In genomic region chr7:90059629-90060301, GRCm38 (mm10) we compare ENCODE assay signal across 8 mouse cellular contexts.
DNase-seq lines count a peak whose midpoint lies in the region; ATAC-seq and TF ChIP-seq lines count a peak whose summit lies in the region.

No protein-coding gene starts in this region.

- TF ChIP-seq EP300 in liver, postnatal 0 days (IDR thresholded peaks at IDR 0.05; ENCODE audit: low read depth) = no peak

- ATAC-seq in kidney, embryonic 15.5 days (replicated peaks; ENCODE audit: low FRiP score) = 0 out of 2 replicates have a peak, but pooled peaks have one; percentile 17
- peak; percentile 20 for ATAC-seq in liver, postnatal 0 days
- 0 out of 2 replicates have a peak, but pooled peaks have one; percentile 29 for ATAC-seq in stomach, embryonic 16.5 days (ENCODE audit: insufficient read depth, low FRiP score)
- no peak for ATAC-seq in midbrain, embryonic 15.5 days (replicated peaks)

- peaks cover 13% of the 10 kb centered on the region for H3K4me1 ChIP-seq in cortical plate, adult 2 months (ENCODE audit: control insufficient read depth, insufficient read depth, low read length)
- H3K4me1 ChIP-seq in kidney, embryonic 15.5 days = peaks cover 34% of the 10 kb centered on the region
- peaks cover 71% of the 10 kb centered on the region for H3K4me1 ChIP-seq in liver, postnatal 0 days (ENCODE audit: insufficient read depth)
- H3K4me1 ChIP-seq in stomach, embryonic 16.5 days (ENCODE audit: control insufficient read depth, insufficient read depth, low read length) = peaks cover 30% of the 10 kb centered on the region
- no peaks in the 10 kb centered on the region; the same call in 1 of the 2 replicates for H3K4me1 ChIP-seq in midbrain, embryonic 15.5 days

- H3K4me3 ChIP-seq in cortical plate, adult 2 months (ENCODE audit: insufficient read depth, low read length) = no peak overlapping the region
- no peak overlapping the region for H3K4me3 ChIP-seq in kidney, embryonic 15.5 days (replicated peaks)
- H3K4me3 ChIP-seq in liver, postnatal 0 days (ENCODE audit: low read depth, low read length) = peak overlapping the region; percentile 23; the same call in 1 of the 2 replicates
- no peak overlapping the region for H3K4me3 ChIP-seq in stomach, embryonic 16.5 days (replicated peaks; ENCODE audit: low read length)
- H3K4me3 ChIP-seq in midbrain, embryonic 15.5 days = no peak overlapping the region

- TF ChIP-seq POLR2A in cortical plate, adult 2 months (IDR thresholded peaks at IDR 0.05; ENCODE audit: extremely low read depth, insufficient read depth, low read length) = 0 out of 2 replicates have a peak, but pooled peaks have one; percentile 7

- H3K27me3 ChIP-seq in kidney, embryonic 15.5 days = no peaks in the 10 kb centered on the region
- no peaks in the 10 kb centered on the region for H3K27me3 ChIP-seq in liver, postnatal 0 days (ENCODE audit: insufficient read depth, low read length)
- no peaks in the 10 kb centered on the region for H3K27me3 ChIP-seq in stomach, embryonic 16.5 days (ENCODE audit: control insufficient read depth, insufficient read depth, low read length)
- H3K27me3 ChIP-seq in midbrain, embryonic 15.5 days (replicated peaks) = no peaks in the 10 kb centered on the region

- no peak overlapping the region for H3K9ac ChIP-seq in kidney, embryonic 15.5 days
- peak overlapping the region; percentile 57 for H3K9ac ChIP-seq in liver, postnatal 0 days (replicated peaks)
- H3K9ac ChIP-seq in stomach, embryonic 16.5 days (ENCODE audit: low read length) = peak overlapping the region; percentile 0; the same call in 1 of the 2 replicates
- H3K9ac ChIP-seq in midbrain, embryonic 15.5 days = no peak overlapping the region

- H3K36me3 ChIP-seq in kidney, embryonic 15.5 days = no peaks in the 10 kb centered on the region
- H3K36me3 ChIP-seq in liver, postnatal 0 days (replicated peaks; ENCODE audit: insufficient read depth, low read length) = no peaks in the 10 kb centered on the region
- no peaks in the 10 kb centered on the region for H3K36me3 ChIP-seq in stomach, embryonic 16.5 days (ENCODE audit: control insufficient read depth, insufficient read depth, low read length)
- H3K36me3 ChIP-seq in midbrain, embryonic 15.5 days (replicated peaks) = no peaks in the 10 kb centered on the region

- peak overlapping the region; percentile 77 for H3K27ac ChIP-seq in cortical plate, adult 2 months (ENCODE audit: insufficient read depth, low read length)
- peak overlapping the region; percentile 68 for H3K27ac ChIP-seq in kidney, embryonic 15.5 days
- H3K27ac ChIP-seq in liver, postnatal 0 days (ENCODE audit: low read depth) = peak overlapping the region; percentile 94
- peak overlapping the region; percentile 87 for H3K27ac ChIP-seq in stomach, embryonic 16.5 days (ENCODE audit: low read length)
- H3K27ac ChIP-seq in midbrain, embryonic 15.5 days = no peak overlapping the region

- no peak for TF ChIP-seq CTCF in cortical plate, adult 2 months (IDR thresholded peaks at IDR 0.05; ENCODE audit: extremely low read depth, insufficient read depth, low read length)
- no peak for TF ChIP-seq CTCF in liver, postnatal 0 days (IDR thresholded peaks at IDR 0.05; ENCODE audit: low read depth)

- no peaks in the 10 kb centered on the region for H3K9me3 ChIP-seq in kidney, embryonic 15.5 days (replicated peaks)
- no peaks in the 10 kb centered on the region for H3K9me3 ChIP-seq in liver, postnatal 0 days (ENCODE audit: low read length)
- H3K9me3 ChIP-seq in stomach, embryonic 16.5 days (replicated peaks; ENCODE audit: control insufficient read depth, low read length) = no peaks in the 10 kb centered on the region
- no peaks in the 10 kb centered on the region for H3K9me3 ChIP-seq in midbrain, embryonic 15.5 days

- H3K4me2 ChIP-seq in kidney, embryonic 15.5 days = no peak overlapping the region
- peak overlapping the region; percentile 66 for H3K4me2 ChIP-seq in liver, postnatal 0 days (ENCODE audit: low read depth, low read length)
- no peak overlapping the region for H3K4me2 ChIP-seq in stomach, embryonic 16.5 days (ENCODE audit: low read depth, low read length)
- H3K4me2 ChIP-seq in midbrain, embryonic 15.5 days = no peak overlapping the region

- WGBS in kidney, embryonic 15.5 days = 76% methylated on average over 6 of the region's 6 CpGs
- WGBS in liver, postnatal 0 days (ENCODE audit: insufficient replicate concordance) = 34% methylated on average over 6 of the region's 6 CpGs
- 61% methylated on average over 6 of the region's 6 CpGs for WGBS in stomach, embryonic 16.5 days
- WGBS in midbrain, embryonic 15.5 days = 58% methylated on average over 6 of the region's 6 CpGs

- peak; percentile 66 for DNase-seq in kidney, adult 18-20 months
- DNase-seq in kidney, postnatal 4 days = no peak
- peak; percentile 42 for DNase-seq in liver, postnatal 0 days
- DNase-seq in adrenal gland, postnatal 4 days (ENCODE audit: low spot score in 2 of 2) = no peak

Comparison
In these comparisons a context has a peak if more than half of its experiments do, and no peak if none do; other contexts are left out.
1. DNase-seq: peak in kidney, adult 18-20 months (single experiment) and liver, postnatal 0 days (single experiment); none in kidney, postnatal 4 days (0 of 2) and adrenal gland, postnatal 4 days (0 of 2).
2. H3K9ac ChIP-seq: peak in liver, postnatal 0 days (single experiment) and stomach, embryonic 16.5 days (single experiment); none in kidney, embryonic 15.5 days (single experiment) and midbrain, embryonic 15.5 days (single experiment).